Mouse (Mus musculus) spleen, adult 2 months (tissue): Measurements from ENCODE around the gene Rcn3.
A peak's percentile ranks its signal among the peaks of the same experiment; 100 is the strongest.

Experiments
- CTCF ChIP-seq: fragments of 200-500 bp; IDR thresholded peaks from 2 replicates; pipeline ENCODE4 v1.5.1; 2011; ENCODE audit warnings: mild to moderate bottlenecking, inconsistent platforms; ENCODE audit not compliant: insufficient read depth, insufficient read length, insufficient replicate concordance; ENCODE audit errors: extremely low read depth
- POLR2A ChIP-seq: fragments of 200-500 bp; IDR thresholded peaks from 2 replicates; pipeline ENCODE4 v1.6.1; 2011; ENCODE audit warnings: low read depth, low read length, inconsistent platforms

GRCm38 (mm10) chr7:45068000-45068318 is 24.1 kb downstream of the Rcn3 start:
- TF ChIP-seq POLR2A (no peak), CTCF (peak; percentile 60; the same call in 1 of the 2 replicates)
